Mouse (Mus musculus) liver, postnatal 0 days (tissue): ENCODE results near the gene Rere. TPM values are rescaled to one million over a fixed set of nuclear protein-coding genes. Genes with fewer than 3 reads are reported as not detected.

ENCODE experiments used
- ATAC-seq: fragments of 200-750 bp; cut with Nextera tagmentation; 2 replicates; pipeline ENCODE4 v1.8.0; 2017; ENCODE audit warnings: mild to moderate bottlenecking, moderate library complexity
- DNase-seq: peaks from one replicate; pipeline ENCODE4 v3.0.0-alpha.2; 2016
- H3K27ac ChIP-seq: fragments of 300-500 bp; sonication (generic); 2 replicates; pipeline ENCODE4 v1.5.1; 2014; ENCODE audit warnings: antibody characterized with exemption, moderate library complexity, mild to moderate bottlenecking, low read depth
- H3K27me3 ChIP-seq: fragments of 300-500 bp; sonication (generic); 2 replicates; pipeline ENCODE4 v1.6.1; 2014; ENCODE audit warnings: low read length, control low read depth, mixed read lengths; ENCODE audit not compliant: insufficient read depth
- H3K36me3 ChIP-seq: fragments of 300-500 bp; sonication (generic); replicated peaks from 2 replicates; pipeline ENCODE4 v1.6.1; 2014; ENCODE audit warnings: mild to moderate bottlenecking, control low read depth, low read length, moderate library complexity, mixed read lengths; ENCODE audit not compliant: insufficient read depth
- H3K4me1 ChIP-seq: fragments of 300-500 bp; sonication (generic); 2 replicates; pipeline ENCODE4 v1.6.1; 2014; ENCODE audit warnings: antibody characterized with exemption, mild to moderate bottlenecking, control low read depth; ENCODE audit not compliant: insufficient read depth
- H3K4me2 ChIP-seq: fragments of 300-500 bp; sonication (generic); 2 replicates; pipeline ENCODE4 v1.6.1; 2014; ENCODE audit warnings: low read depth, mild to moderate bottlenecking, low read length, moderate library complexity, mixed read lengths
- H3K4me3 ChIP-seq: fragments of 300-500 bp; sonication (generic); 2 replicates; pipeline ENCODE4 v1.5.1; 2014; ENCODE audit warnings: low read depth, low read length
- H3K9ac ChIP-seq: fragments of 300-500 bp; sonication (generic); replicated peaks from 2 replicates; pipeline ENCODE4 v1.6.1; 2014; ENCODE audit warnings: mild to moderate bottlenecking, moderate library complexity
- H3K9me3 ChIP-seq: fragments of 300-500 bp; sonication (generic); 2 replicates; pipeline ENCODE4 v1.6.1; 2016; ENCODE audit warnings: mild to moderate bottlenecking, control low read depth, low read length, mixed read lengths
- CTCF ChIP-seq: sonication (generic); IDR thresholded peaks from 2 replicates; pipeline ENCODE4 v1.5.1; 2016; ENCODE audit warnings: antibody characterized with exemption, low read depth
- EP300 ChIP-seq: IDR thresholded peaks from 2 replicates; pipeline ENCODE4 v1.6.1; 2016; ENCODE audit warnings: antibody characterized with exemption, low read depth, mild to moderate bottlenecking
- WGBS: fragments of 180-500 bp; shearing (Covaris S2); extraction: QIAGEN DNeasy Blood & Tissue Kit; methylation state at CpG from one replicate; pipeline ENCODE4 v1.1.7; 2014; ENCODE audit not compliant: insufficient replicate concordance; 5-methylcytosine and 5-hydroxymethylcytosine counted together
- polyA plus RNA-seq: library from polyadenylated mRNA; unstranded; fragments of >200 nt; fragmentation: Nextera tagmentation; extraction: Ambion mirVana; gene quantifications from 2 replicates; pipeline ENCODE4 v1.2.1, GENCODE M21; 2015

Rere gene
- polyA plus RNA-seq, 1 experiment from 2014 or later, result 4.3 TPM

DNA sequence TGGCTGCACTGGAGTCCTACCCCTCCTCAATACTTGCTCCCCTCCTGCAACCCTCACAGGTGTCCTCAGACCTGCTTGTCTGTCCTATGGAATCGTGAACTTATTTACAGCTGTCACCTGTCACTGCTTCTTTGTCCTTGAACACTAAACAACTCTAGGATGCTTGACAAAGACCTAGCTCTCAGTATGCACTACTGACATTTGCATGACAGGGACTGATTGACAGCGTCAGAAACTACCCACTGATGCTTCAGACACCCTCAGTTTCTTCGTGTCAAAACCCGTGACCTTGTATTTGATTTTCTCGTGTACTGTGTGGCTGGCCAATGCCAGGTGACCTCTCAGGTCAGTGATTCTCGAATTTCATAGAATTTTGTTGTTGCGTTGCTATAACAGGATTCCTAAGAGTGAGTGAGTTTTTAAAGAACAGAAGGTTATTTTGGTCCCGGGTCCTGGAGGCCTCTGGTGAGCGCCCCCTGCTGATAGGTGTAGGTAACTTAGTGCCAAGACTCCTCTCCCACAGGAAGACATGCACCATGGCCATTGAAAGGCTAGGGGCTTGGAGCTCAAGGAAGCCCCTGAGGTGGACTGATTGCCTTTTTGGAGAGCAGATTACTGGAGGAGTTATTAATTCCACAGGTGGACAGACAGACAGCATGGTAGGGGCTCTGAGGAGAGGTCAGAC is 378.6 kb downstream of the Rere start:
- Histone ChIP-seq H3K27ac (no peak overlapping the region), H3K9ac (no peak overlapping the region), H3K4me3 (no peak overlapping the region), H3K4me1 (no peaks in the 10 kb centered on the region), H3K36me3 (no peaks in the 10 kb centered on the region), H3K27me3 (no peaks in the 10 kb centered on the region), H3K4me2 (no peak overlapping the region), H3K9me3 (peaks cover 3% of the 10 kb centered on the region; the same call in 1 of the 2 replicates)
- WGBS, result 61% methylated on average over 9 of the region's 9 CpGs
- TF ChIP-seq EP300 (no peak), CTCF (peak; percentile 44)
- ATAC-seq, result no peak
- DNase-seq, result no peak

DNA sequence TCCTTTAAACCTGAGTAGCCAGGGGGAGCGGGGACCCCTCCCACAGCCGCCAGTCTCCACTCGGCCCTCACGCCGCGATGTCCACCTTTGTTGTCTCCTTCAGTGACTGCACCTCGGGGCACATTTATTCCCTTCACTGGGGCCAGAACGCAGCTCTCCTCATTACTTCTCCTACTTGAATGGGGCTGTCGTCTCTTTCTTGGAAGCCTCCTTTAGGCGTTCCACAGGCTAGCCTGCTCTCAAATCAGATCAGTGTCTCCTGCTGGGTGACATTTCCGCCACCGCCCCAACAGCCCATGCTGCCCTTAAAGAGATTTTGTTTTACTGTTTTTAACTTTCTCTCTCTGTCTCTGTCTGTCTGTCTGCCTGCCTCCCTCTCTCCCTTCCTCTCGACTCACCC is 380.4 kb downstream of the Rere start:
- H3K27me3 ChIP-seq, result no peaks in the 10 kb centered on the region
- ATAC-seq, result no peak
- H3K9me3 ChIP-seq, result no peaks in the 10 kb centered on the region
- no peak overlapping the region for H3K27ac ChIP-seq
- DNase-seq, result peak; percentile 11
- TF ChIP-seq CTCF (no peak), EP300 (no peak)
- H3K4me2 ChIP-seq, result no peak overlapping the region
- WGBS, result 21% methylated on average over 13 of the region's 13 CpGs
- no peak overlapping the region for H3K4me3 ChIP-seq
- no peaks in the 10 kb centered on the region for H3K4me1 ChIP-seq
- no peak overlapping the region for H3K9ac ChIP-seq
- no peaks in the 10 kb centered on the region for H3K36me3 ChIP-seq

- H3K4me3 ChIP-seq, result no peak overlapping the region
- no peaks in the 10 kb centered on the region for H3K36me3 ChIP-seq
- ATAC-seq, result no peak
- H3K27ac ChIP-seq, result no peak overlapping the region
- 56% methylated on average over 12 of the region's 12 CpGs for WGBS
- TF ChIP-seq EP300, result no peak
- TF ChIP-seq CTCF, result peak; percentile 71
- no peak overlapping the region for H3K9ac ChIP-seq
- peak; percentile 60 for DNase-seq
- H3K4me1 ChIP-seq, result no peaks in the 10 kb centered on the region
- H3K27me3 ChIP-seq, result no peaks in the 10 kb centered on the region
- H3K4me2 ChIP-seq, result no peak overlapping the region
- H3K9me3 ChIP-seq, result no peaks in the 10 kb centered on the region
Measured at GRCm38 (mm10) chr4:150663192-150663591, 381.7 kb downstream of the Rere start.

DNA sequence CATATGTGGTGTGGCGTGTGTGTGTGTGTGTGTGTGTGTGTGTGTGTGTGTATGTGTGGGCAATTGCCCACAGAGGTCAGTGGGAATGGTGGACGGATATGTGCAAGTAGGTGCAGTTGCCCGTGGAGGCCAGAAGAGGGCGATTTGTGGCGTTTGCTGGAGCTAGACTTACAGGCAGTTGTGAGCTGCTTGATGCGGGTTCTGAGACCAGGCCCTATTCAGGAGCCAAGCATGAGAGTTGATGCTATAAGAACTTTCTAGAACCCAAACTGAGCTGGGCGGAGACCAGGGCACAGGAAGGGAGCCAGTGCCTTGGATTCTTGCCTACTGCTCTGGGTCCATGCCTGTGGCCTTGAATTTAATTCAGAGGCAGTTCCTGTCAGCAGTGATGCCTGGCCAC is 383.3 kb downstream of the Rere start:
- no peak for DNase-seq

GRCm38 (mm10) chr4:150665806-150666205 is 384.4 kb downstream of the Rere start:
- Histone ChIP-seq H3K4me1 (no peaks in the 10 kb centered on the region), H3K9me3 (no peaks in the 10 kb centered on the region), H3K27ac (peak overlapping the region; percentile 39; the same call in 1 of the 2 replicates), H3K4me3 (no peak overlapping the region), H3K27me3 (no peaks in the 10 kb centered on the region), H3K4me2 (no peak overlapping the region), H3K36me3 (no peaks in the 10 kb centered on the region), H3K9ac (no peak overlapping the region)
- DNase-seq, result peak; percentile 12
- WGBS, result 65% methylated on average over 10 of the region's 10 CpGs
- TF ChIP-seq EP300 (no peak), CTCF (no peak)
- no peak for ATAC-seq

More for the DNA sequence above, 383.3 kb downstream of the Rere start:
- H3K36me3 ChIP-seq, result no peaks in the 10 kb centered on the region
- H3K27ac ChIP-seq, result no peak overlapping the region
- H3K27me3 ChIP-seq, result no peaks in the 10 kb centered on the region
- TF ChIP-seq CTCF, result peak; percentile 55
- TF ChIP-seq EP300, result no peak
- H3K4me1 ChIP-seq, result no peaks in the 10 kb centered on the region
- H3K9ac ChIP-seq, result no peak overlapping the region
- no peak for ATAC-seq
- H3K4me3 ChIP-seq, result no peak overlapping the region
- H3K9me3 ChIP-seq, result no peaks in the 10 kb centered on the region
- no peak overlapping the region for H3K4me2 ChIP-seq
- WGBS, result 75% methylated on average over 7 of the region's 7 CpGs

Other genes starting within 250 kb of the Rere start
- gene Gpr157, start 194.3 kb upstream of the Rere start, polyA plus RNA-seq, result 0.33 and 0.38 TPM in 2 replicates
- 0.16 and 0.22 TPM in 2 replicates for gene Slc2a5, start 162.4 kb upstream of the Rere start, polyA plus RNA-seq
- gene Slc2a7, start 132.7 kb upstream of the Rere start, polyA plus RNA-seq, result not detected in 2 replicates
- not detected in 2 replicates for gene Car6, start 80.3 kb upstream of the Rere start, polyA plus RNA-seq
- 574 and 747 TPM in 2 replicates for gene Eno1, start 44.9 kb upstream of the Rere start, polyA plus RNA-seq